Mouse (Mus musculus): Measurements from ENCODE around the gene Sept9.

Sept9 gene

DNA sequence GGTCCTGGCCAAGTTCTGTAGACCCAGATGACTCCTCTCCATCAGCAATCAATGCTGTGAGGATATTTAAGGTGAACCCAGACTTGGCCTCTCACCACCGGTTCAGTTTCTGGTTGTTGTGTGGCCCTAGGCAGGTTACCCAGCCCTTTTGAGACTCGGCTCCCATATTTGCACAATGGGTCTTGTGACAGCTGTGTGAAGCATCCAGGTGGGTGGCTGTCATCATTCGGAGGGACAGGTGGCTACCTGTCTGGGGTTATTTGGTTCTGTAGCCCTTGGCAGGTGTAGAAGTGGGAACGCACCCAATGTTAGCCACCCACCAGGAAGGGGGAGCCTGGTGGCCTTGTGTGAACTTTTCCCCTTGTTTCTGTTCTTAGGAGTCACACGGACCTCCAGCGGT, 19.0 kb downstream of the Sept9 start:
- DNase-seq (ENCODE audit: extremely low read depth, low read depth, low spot score): peak; percentile 76

GRCm38 (mm10) chr11:117220777-117221176, 21.3 kb downstream of the Sept9 start:
- no peak for DNase-seq (ENCODE audit: extremely low read depth, low read depth, low spot score)

GRCm38 (mm10) chr11:117221182-117221581, 21.7 kb downstream of the Sept9 start:
- DNase-seq (ENCODE audit: extremely low read depth, low read depth, low spot score): no peak

- DNase-seq (ENCODE audit: extremely low read depth, low read depth, low spot score): no peak
Measured at GRCm38 (mm10) chr11:117222899-117223298, 23.4 kb downstream of the Sept9 start.

- DNase-seq (ENCODE audit: extremely low read depth, low read depth, low spot score): no peak
Measured at GRCm38 (mm10) chr11:117224804-117225203, 25.3 kb downstream of the Sept9 start.

- DNase-seq (ENCODE audit: extremely low read depth, low read depth, low spot score): no peak
Measured at GRCm38 (mm10) chr11:117225531-117226213, 26.2 kb downstream of the Sept9 start.

GRCm38 (mm10) chr11:117226214-117226535, 26.7 kb downstream of the Sept9 start:
- no peak for DNase-seq (ENCODE audit: extremely low read depth, low read depth, low spot score)

GRCm38 (mm10) chr11:117228139-117228538, 28.7 kb downstream of the Sept9 start:
- DNase-seq (ENCODE audit: extremely low read depth, low read depth, low spot score): no peak

GRCm38 (mm10) chr11:117231551-117231950, 32.1 kb downstream of the Sept9 start:
- peak; percentile 37 for DNase-seq (ENCODE audit: extremely low read depth, low read depth, low spot score)

GRCm38 (mm10) chr11:117232032-117232431, 32.6 kb downstream of the Sept9 start:
- no peak for DNase-seq (ENCODE audit: extremely low read depth, low read depth, low spot score)

DNA sequence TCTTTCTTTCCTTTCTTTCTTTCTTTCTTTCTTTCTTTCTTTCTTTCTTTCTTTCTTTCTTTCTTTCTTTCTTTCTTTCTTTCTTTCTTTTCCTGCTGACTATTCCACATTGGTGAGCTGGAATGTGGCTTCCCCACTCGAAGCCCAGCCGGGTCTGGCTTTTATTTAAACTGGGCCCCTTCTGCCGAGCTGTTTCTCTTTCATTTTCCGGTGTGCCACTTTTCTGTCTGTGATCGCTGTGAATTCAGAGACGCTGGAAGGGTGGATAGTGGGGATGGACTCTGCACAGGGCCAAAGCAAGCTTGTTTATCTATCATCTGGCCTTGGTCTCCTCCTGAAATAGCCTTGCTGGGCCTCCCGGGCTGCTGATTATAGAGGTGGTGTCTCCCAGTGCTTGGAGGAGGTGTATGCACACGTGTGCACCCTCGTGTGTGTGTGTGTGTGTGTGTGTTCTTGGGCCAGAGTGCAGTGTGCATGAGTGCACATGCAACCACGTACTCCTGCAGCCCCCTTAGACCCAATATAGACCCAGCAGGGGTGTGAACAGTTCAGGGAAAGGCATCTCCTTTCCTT, 33.5 kb downstream of the Sept9 start:
- no peak for DNase-seq (ENCODE audit: extremely low read depth, low read depth, low spot score)

GRCm38 (mm10) chr11:117233818-117234217, 34.4 kb downstream of the Sept9 start:
- DNase-seq (ENCODE audit: extremely low read depth, low read depth, low spot score): no peak

DNA sequence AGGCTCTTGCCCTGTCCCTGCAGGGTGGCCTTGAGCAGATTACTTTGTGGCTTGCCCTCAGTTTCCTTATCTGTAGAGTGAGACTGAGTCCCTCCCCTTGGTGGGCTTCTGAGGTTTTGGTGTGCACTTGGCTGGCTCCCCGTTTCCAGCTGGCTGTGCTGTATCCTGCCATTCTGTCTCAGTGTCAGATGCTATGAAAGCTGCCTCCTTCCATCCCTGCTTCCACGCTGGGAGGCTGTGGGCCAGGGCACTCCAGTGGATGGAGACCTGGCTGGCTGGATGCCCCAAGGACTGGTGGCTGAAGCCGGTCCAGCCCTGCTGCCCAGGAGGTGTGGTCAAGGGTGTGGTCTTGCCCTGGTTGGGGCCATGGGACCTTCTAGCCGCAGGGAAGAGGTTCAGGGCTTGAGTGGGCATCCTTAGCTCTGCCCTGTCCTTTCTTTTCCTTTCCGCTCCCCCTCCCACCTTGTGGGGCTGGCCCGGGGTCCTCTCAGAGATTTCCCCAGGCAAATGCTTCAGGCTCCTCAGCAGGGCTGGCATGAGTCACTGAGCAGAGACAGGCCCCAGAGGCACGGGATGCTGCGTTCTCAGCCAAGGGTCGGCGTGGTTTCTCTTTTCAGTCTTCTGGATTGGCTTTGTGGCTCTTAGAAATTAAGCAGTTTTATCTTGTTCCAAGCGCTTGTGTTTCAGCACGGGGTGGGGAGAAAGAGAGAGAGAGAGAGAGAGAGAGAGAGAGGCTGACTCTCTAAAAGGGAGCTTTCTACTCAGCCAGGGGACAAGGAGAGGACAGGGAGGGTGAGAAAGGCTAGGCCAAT, 35.8 kb downstream of the Sept9 start:
- DNase-seq (ENCODE audit: extremely low read depth, low read depth, low spot score): no peak

DNA sequence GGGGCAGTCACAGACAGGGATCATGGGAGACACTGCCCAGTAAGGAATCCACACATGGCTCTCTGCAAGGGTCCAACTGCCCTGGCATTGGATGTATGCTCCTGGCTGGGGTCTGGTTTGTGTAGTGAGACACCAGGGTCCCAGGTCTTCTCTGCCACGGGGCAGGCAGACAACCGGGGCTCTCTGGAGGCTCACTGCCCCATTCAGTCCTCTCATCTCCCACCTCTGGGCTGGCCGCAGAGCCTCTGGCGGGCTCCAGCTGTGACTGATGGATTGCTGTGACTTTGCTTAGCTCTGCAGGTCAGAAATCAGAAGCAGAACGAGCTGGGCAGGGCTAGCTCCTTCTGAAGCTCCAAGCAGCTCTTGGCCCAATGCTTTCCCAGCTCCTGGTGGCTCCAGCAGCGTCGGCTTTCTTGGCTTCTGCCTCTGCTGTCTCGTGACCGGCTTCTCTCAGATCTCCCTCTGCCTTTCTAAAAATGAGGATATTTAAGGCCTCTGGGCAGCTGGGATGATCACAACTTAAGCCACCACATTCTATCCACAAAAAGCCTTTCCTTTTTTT, 36.5 kb downstream of the Sept9 start:
- DNase-seq (ENCODE audit: extremely low read depth, low read depth, low spot score): no peak

DNA sequence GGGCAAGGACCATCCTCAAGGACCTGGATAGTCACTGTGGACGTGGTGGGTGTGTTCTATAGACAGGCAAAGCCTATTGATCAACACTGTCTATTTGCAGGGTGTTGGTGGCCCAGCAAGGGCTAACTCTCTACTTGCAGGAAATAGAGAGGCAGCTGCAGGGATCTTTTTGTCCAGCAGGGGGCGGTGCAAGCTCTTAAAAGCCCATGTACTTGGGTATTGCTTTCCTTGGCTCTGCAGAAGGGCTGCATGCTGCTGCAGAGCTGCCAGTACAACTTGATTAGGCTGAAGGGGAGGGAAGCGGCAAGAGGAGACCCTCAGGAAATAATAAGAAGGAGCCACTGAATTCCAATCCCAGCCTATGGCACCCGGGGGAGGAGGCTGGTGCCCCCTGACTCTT, 38.7 kb downstream of the Sept9 start:
- peak; percentile 13 for DNase-seq (ENCODE audit: extremely low read depth, low read depth, low spot score)

GRCm38 (mm10) chr11:117239617-117240016, 40.2 kb downstream of the Sept9 start:
- no peak for DNase-seq (ENCODE audit: extremely low read depth, low read depth, low spot score)

DNA sequence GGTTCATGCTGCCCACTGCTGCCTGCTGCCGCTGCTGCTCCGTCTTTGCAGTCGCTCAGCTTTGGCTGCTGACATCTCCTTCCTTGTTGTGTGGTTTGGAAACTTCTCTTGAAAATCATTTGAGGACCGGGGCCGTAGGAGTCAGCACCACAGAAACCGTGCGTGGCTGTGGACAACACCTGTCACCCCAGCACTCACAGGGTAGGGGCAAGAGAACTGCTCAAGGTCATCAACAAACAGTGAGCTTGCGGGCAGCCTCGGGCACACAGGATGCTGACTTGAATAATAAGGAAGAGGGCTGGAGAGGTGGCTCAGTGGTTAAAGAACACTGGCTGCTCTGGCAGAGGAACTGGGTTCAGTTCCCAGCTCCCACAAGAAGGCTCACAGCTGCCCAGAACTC, 40.9 kb downstream of the Sept9 start:
- DNase-seq (ENCODE audit: extremely low read depth, low read depth, low spot score): no peak

- DNase-seq (ENCODE audit: extremely low read depth, low read depth, low spot score): no peak
Measured at GRCm38 (mm10) chr11:117240861-117241738, 41.6 kb downstream of the Sept9 start.

DNA sequence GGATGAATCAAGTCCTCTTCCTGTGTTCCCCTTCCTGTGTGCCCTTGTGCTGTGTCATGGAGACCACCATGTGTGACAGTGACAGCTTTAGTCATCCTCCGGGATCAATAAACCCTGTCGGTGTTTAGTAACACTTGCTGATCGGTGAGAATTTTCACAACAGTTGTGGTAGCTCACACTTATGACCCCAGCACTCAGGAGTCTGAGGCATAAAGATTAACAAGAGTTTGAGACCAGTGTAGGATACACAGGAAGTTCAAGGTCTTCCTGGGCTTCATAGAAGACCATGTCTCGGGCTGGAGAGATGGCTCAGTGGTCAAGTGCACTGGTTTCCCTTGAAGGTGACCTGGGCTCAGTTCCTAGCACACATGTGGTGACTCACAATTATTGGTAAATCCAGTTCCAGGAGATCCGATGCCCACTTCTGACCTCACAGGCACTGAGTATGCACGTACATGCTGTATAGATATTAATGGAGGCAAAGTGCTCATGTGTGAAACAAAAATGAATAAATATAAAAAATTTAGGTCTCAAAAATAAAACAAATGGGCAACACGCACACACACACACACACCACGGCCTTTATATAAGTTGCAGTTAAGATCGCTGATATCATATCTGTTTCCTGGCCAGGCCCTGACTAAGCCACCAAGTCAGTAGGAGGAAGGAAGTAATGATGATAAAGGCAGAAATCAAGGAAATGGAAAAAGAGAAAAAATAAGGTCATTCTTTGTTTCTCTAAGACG, 43.1 kb downstream of the Sept9 start:
- no peak for DNase-seq (ENCODE audit: extremely low read depth, low read depth, low spot score)
